Mouse (Mus musculus): Measurements from ENCODE around the gene Ptprh.

Gene Ptprh

DNA sequence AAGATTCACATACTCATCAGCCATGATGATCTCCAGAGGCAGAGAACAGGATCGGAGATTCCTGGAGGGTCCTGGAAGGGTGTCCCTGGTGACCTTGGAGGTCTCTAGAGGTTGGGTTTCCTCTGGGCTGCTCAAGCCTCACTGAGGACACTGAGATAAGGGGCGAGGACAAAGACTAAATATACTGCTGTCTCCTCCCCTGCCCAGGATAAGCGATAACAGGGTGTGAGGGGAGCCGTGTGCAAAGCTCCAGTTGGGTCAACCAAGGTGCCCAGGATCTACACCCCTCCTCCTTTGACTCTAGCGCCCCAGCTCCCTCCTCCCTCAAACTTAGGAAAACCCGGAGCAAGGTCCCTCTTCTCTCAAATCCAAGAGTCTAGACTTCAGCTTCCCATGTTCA is 81.5 kb downstream of the Ptprh start:
- no peak for DNase-seq

GRCm38 (mm10) chr7:4521231-4522003 is 82.4 kb downstream of the Ptprh start:
- no peak for DNase-seq

GRCm38 (mm10) chr7:4518487-4518886 is 85.4 kb downstream of the Ptprh start:
- no peak for DNase-seq

- no peak for DNase-seq
Measured at GRCm38 (mm10) chr7:4516332-4517050, 87.3 kb downstream of the Ptprh start, which contains the start of gene Tnnt1. Gene Tnnt1 (minus strand): TSS chr7:4516382.

DNA sequence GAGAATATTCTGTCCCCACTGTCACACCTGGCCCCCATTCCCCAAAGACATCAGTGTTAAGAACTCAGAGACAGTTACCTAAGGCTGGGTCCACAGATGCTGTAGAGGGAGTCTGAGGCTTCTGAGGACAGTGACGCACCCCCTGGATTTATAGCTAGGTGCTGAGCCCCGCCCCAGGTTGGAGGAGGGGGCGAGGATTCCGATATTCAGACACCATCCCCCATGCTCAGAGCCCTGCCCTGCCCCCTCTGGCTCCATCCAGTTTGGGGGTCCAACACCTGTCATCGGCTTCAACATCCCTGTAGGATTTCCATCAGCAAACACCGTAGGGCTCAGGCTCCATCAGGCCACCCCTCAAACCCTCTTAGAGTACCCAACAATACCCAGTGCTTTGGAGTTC is 88.0 kb downstream of the Ptprh start:
- no peak for DNase-seq

- DNase-seq = no peak
Measured at GRCm38 (mm10) chr7:4513829-4514712, 89.8 kb downstream of the Ptprh start.

- peak; percentile 57 for DNase-seq
Measured at GRCm38 (mm10) chr7:4513236-4513635, 90.6 kb downstream of the Ptprh start.

GRCm38 (mm10) chr7:4511489-4512224 is 92.2 kb downstream of the Ptprh start:
- no peak for DNase-seq

GRCm38 (mm10) chr7:4509863-4510608 is 93.8 kb downstream of the Ptprh start:
- DNase-seq = peak; percentile 89

DNA sequence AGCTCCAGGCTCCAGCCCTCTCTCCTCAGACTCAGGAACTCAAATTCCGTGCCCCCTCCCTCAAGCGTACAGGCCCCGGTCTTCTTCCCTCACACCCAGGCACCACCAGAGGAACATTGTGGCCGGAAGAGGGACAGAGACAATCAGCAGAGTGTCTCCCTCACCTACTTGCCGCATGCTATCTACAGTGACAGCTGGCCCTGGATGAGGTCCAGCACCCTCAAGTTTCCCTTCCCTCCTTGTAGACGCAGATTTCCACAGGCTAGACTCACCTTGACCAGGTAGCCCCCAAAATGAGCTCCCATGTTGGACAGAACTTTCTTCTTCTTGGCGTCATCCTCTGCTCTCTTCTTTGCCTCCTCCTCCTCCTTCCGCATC is 95.1 kb downstream of the Ptprh start:
- DNase-seq = no peak

GRCm38 (mm10) chr7:4508062-4508738 is 95.6 kb downstream of the Ptprh start:
- DNase-seq = no peak

GRCm38 (mm10) chr7:4507220-4507619 is 96.6 kb downstream of the Ptprh start:
- DNase-seq = no peak

- DNase-seq = no peak
Measured at GRCm38 (mm10) chr7:4504646-4505435, 99.0 kb downstream of the Ptprh start.

GRCm38 (mm10) chr7:4503858-4504257 is 100.0 kb downstream of the Ptprh start:
- no peak for DNase-seq

- no peak for DNase-seq
Measured at GRCm38 (mm10) chr7:4503100-4503499, 100.7 kb downstream of the Ptprh start.

DNA sequence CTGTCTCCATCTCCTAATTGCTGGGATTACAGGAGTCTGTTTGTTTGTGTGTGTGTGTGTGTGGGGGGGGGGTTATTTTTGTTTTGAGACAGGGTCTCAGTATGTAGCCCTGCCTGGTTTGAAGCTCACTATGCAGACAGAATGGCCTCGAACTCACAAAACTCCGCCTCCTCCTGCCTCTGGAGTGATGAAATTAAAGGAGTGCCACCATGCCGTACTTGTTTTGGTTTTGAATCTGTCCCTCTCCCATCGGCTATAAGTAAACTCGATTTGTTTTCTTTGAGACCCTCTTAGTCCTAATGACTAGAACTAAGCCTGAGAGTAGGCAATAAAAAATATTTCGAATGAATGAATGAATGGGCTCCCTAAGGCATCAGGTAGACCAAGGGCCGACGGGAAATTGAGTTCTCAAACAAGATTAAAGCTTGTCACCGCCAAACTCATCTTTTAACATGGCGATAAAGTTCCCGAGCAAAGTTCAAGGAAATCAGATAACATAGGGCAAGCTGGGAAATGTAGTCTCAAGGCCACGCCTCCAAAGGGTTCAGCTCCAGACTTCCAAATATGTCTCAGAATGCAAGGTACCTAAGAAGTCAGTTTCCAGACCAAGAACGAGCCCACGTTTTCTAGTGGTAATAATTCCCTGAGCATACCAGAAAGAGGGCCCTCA is 101.3 kb downstream of the Ptprh start:
- no peak for DNase-seq

DNA sequence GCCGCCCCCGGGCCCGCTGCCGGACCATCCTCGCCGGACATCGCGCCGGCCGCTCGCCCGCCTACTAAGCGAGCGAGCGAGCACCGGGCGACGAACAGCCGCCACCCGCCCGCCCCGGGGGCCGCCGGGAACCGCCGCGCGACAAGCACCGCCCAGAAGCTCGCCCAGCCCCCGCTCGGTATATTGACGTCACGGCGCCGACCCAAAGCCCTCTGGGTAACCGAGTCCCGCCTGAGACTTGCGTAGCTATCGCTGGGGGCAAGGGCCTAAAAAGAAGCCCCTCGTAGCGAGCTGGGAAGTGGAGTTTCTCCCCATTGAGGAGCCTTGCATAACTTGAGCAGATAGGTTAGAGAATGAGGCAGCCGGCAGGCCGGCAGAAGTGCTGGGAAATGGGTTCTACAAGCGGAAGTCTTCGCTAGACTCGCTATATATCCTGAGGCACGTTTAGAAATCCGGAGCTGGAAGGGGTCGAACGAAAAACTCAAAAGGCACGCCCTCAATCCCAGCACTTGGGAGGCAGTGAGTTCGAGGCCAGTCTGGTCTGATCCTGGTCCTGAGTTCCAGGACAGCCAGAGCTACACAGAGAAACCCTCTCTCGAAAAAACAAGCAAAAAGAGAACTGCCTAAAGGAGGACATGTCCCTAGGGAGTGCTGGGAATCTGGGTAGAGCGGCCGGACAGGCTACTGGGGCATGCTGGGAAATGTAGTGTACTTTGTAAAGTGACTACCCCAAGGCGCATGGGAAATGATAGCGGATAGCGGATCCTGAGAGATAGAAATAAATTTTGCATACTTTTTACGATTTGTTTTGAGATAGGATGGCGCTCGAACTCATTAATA is 102.1 kb downstream of the Ptprh start, which contains the start of gene Ppp1r12c:
TSS of gene Ppp1r12c (minus strand) at position 123 of the 840 bp plus-strand sequence.
- DNase-seq = peak; percentile 97

DNA sequence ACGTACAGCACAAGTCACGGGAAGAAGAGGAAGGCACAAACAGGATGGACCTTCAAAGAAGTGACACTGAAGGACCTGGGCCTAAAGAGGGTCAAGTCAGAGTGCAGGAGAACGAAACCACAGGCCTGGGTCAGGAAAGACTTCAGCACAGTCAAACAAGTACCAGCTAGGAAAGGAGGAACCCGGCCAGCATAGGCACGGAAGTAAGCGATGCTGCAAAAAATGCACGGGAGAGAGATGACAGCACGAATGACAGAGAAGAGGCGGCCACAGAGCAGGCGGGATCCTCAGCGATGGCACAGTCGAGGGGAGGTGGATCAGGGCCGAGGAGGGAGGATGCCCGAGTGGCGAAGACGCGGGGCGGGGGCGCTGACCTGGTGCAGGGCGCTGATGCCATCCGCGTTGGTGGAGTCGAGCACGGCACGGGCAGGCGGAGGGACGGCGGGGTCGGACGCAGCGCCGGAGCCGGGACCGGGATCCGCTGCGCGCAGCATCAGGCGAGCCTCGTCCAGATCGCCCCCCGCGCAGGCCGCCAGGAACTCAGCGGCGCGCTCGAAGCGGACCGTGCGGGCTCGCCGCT is 102.9 kb downstream of the Ptprh start:
- DNase-seq = peak; percentile 44
